ENCODE assay signal across 7 mouse cellular contexts in genomic region chr11:106999949-107000513, GRCm38 (mm10). TPM values are rescaled to one million over a fixed set of nuclear protein-coding genes. Genes with fewer than 3 reads are reported as not detected.
DNase-seq lines count a peak whose midpoint lies in the region; ATAC-seq and TF ChIP-seq lines count a peak whose summit lies in the region.

No protein-coding gene starts in this region.

- H3K36me3 ChIP-seq in megakaryocyte, embryonic 14.5 days (replicated peaks; ENCODE audit: low read length), result peaks cover 17% of the 10 kb centered on the region
- peaks cover 23% of the 10 kb centered on the region for H3K36me3 ChIP-seq in forebrain, embryonic 14.5 days (ENCODE audit: control insufficient read depth, insufficient read depth, low read length)
- peaks cover 25% of the 10 kb centered on the region for H3K36me3 ChIP-seq in liver, embryonic 12.5 days
- H3K36me3 ChIP-seq in stomach, postnatal 0 days (ENCODE audit: control insufficient read depth, insufficient read depth, low read length), result 0 out of 2 replicates have a peak, but pooled peaks cover 2% of the 10 kb centered on the region

- H3K4me3 ChIP-seq in megakaryocyte, embryonic 14.5 days (replicated peaks), result peak overlapping the region; percentile 92
- peak overlapping the region; percentile 96 for H3K4me3 ChIP-seq in forebrain, embryonic 14.5 days (ENCODE audit: low read depth, low read length)
- peak overlapping the region; percentile 52 for H3K4me3 ChIP-seq in liver, embryonic 12.5 days
- no peak overlapping the region; the same call in 1 of the 2 replicates for H3K4me3 ChIP-seq in stomach, postnatal 0 days (ENCODE audit: low read depth, low read length)

- ATAC-seq in megakaryocyte, adult 5-6 weeks (ENCODE audit: poor library complexity, severe bottlenecking), result no peak
- no peak for ATAC-seq in forebrain, embryonic 14.5 days
- ATAC-seq in liver, embryonic 12.5 days, result no peak
- no peak for ATAC-seq in stomach, postnatal 0 days (ENCODE audit: low FRiP score, low TSS enrichment)

- no peak for TF ChIP-seq CTCF in stomach, postnatal 0 days (IDR thresholded peaks at IDR 0.05; ENCODE audit: low read depth)

- TF ChIP-seq EP300 in stomach, postnatal 0 days (optimal IDR thresholded peaks at IDR 0.05), result no peak

- 85% methylated on average over 9 of the region's 9 CpGs for WGBS in forebrain, embryonic 14.5 days
- 76% methylated on average over 9 of the region's 9 CpGs for WGBS in liver, embryonic 12.5 days (ENCODE audit: insufficient replicate concordance)
- WGBS in stomach, postnatal 0 days, result 74% methylated on average over 9 of the region's 9 CpGs

- H3K9ac ChIP-seq in forebrain, embryonic 14.5 days (ENCODE audit: low read length), result peak overlapping the region; percentile 72
- H3K9ac ChIP-seq in liver, embryonic 12.5 days, result peak overlapping the region; percentile 67
- peak overlapping the region; percentile 56 for H3K9ac ChIP-seq in stomach, postnatal 0 days (ENCODE audit: low read length)

- peak overlapping the region; percentile 82 for H3K27ac ChIP-seq in forebrain, embryonic 14.5 days (ENCODE audit: low read depth, low read length)
- H3K27ac ChIP-seq in liver, embryonic 12.5 days, result peak overlapping the region; percentile 82
- peak overlapping the region; percentile 76 for H3K27ac ChIP-seq in stomach, postnatal 0 days (replicated peaks)

- H3K4me2 ChIP-seq in forebrain, embryonic 14.5 days (ENCODE audit: low read length), result peak overlapping the region; percentile 58
- H3K4me2 ChIP-seq in liver, embryonic 12.5 days, result peak overlapping the region; percentile 77
- peak overlapping the region; percentile 40 for H3K4me2 ChIP-seq in stomach, postnatal 0 days (replicated peaks; ENCODE audit: low read depth)

- H3K4me1 ChIP-seq in megakaryocyte, embryonic 14.5 days, result peaks cover 35% of the 10 kb centered on the region
- H3K4me1 ChIP-seq in forebrain, embryonic 14.5 days (ENCODE audit: control insufficient read depth, insufficient read depth, low read length), result peaks cover 6% of the 10 kb centered on the region; the same call in 1 of the 2 replicates
- peaks cover 30% of the 10 kb centered on the region for H3K4me1 ChIP-seq in liver, embryonic 12.5 days
- H3K4me1 ChIP-seq in stomach, postnatal 0 days (replicated peaks; ENCODE audit: control insufficient read depth, insufficient read depth), result no peaks in the 10 kb centered on the region

- peaks cover 2% of the 10 kb centered on the region for H3K27me3 ChIP-seq in megakaryocyte, embryonic 14.5 days (replicated peaks)
- H3K27me3 ChIP-seq in forebrain, embryonic 14.5 days (replicated peaks; ENCODE audit: control insufficient read depth, insufficient read depth, low read length), result no peaks in the 10 kb centered on the region
- H3K27me3 ChIP-seq in liver, embryonic 12.5 days (replicated peaks), result no peaks in the 10 kb centered on the region; the same call in 1 of the 2 replicates
- no peaks in the 10 kb centered on the region for H3K27me3 ChIP-seq in stomach, postnatal 0 days (ENCODE audit: control insufficient read depth, insufficient read depth, low read length)

- no peak for DNase-seq in forebrain, embryonic 14.5 days (ENCODE audit: low spot score)
- DNase-seq in stomach, postnatal 0 days (ENCODE audit: low spot score), result no peak
- DNase-seq in frontal cortex, postnatal 36 days (ENCODE audit: low spot score in 2 of 2), result no peak
- no peak for DNase-seq in left cerebral cortex, adult 8-10 months (ENCODE audit: low spot score in 2 of 2)

- no peaks in the 10 kb centered on the region for H3K9me3 ChIP-seq in megakaryocyte, embryonic 14.5 days
- no peaks in the 10 kb centered on the region for H3K9me3 ChIP-seq in forebrain, embryonic 14.5 days (replicated peaks; ENCODE audit: control insufficient read depth, low read length)
- H3K9me3 ChIP-seq in liver, embryonic 12.5 days (replicated peaks), result no peaks in the 10 kb centered on the region
- no peaks in the 10 kb centered on the region for H3K9me3 ChIP-seq in stomach, postnatal 0 days (ENCODE audit: control insufficient read depth, low read length)

RNA-seq across cellular contexts. Expression of gene Kpna2, which starts 0.7 kb away (rescaled TPM):
- polyA plus RNA-seq in megakaryocyte, embryonic 14.5 days (2012; ENCODE audit: insufficient read depth, low replicate concordance), result 20.9 TPM in 1 of 2 replicates, not detected in the other
- 355 and 377 TPM in 2 replicates for total RNA-seq in megakaryocyte, adult 5-6 weeks (2015)
- 262 and 286 TPM in 2 replicates for total RNA-seq in megakaryocyte, adult 5-6 weeks (2017)
- polyA plus RNA-seq in forebrain, embryonic 14.5 days (2014; fragmentation: Nextera tagmentation; extraction: Ambion mirVana), result 335 and 390 TPM in 2 replicates
- polyA plus RNA-seq in liver, embryonic 12.5 days (2016; fragmentation: Nextera tagmentation; extraction: Ambion mirVana), result 360 and 381 TPM in 2 replicates
- 146 and 158 TPM in 2 replicates for polyA plus RNA-seq in stomach, postnatal 0 days (2015; fragmentation: Nextera tagmentation; extraction: Ambion mirVana)
- 10 to 100 TPM; 21.1 to 29.7 (median 25.1) TPM for total RNA-seq in left cerebral cortex, adult 8-10 months (2022)

RNA-seq across cellular contexts. Expression of gene 1810010H24Rik, which starts 25.4 kb away (rescaled TPM):
- polyA plus RNA-seq in megakaryocyte, embryonic 14.5 days (2012; ENCODE audit: insufficient read depth, low replicate concordance), result 1.0 and 1.7 TPM in 2 replicates
- 0.87 and 0.93 TPM in 2 replicates for total RNA-seq in megakaryocyte, adult 5-6 weeks (2015)
- 0.15 and 0.41 TPM in 2 replicates for total RNA-seq in megakaryocyte, adult 5-6 weeks (2017)
- 4.1 and 4.6 TPM in 2 replicates for polyA plus RNA-seq in forebrain, embryonic 14.5 days (2014; fragmentation: Nextera tagmentation; extraction: Ambion mirVana)
- 1.5 and 2.0 TPM in 2 replicates for polyA plus RNA-seq in liver, embryonic 12.5 days (2016; fragmentation: Nextera tagmentation; extraction: Ambion mirVana)
- polyA plus RNA-seq in stomach, postnatal 0 days (2015; fragmentation: Nextera tagmentation; extraction: Ambion mirVana), result 6.3 and 6.8 TPM in 2 replicates
- 1 to 10 TPM; 2.5 to 4.4 (median 4.0) TPM for total RNA-seq in left cerebral cortex, adult 8-10 months (2022)
